Mouse (Mus musculus) testis, adult 2 months (tissue): ENCODE results near the gene Kazn. TPM values are rescaled to one million over a fixed set of nuclear protein-coding genes. Genes with fewer than 3 reads are reported as not detected.

Source experiments
- H3K27ac ChIP-seq: fragments of 200-500 bp; 2 replicates; pipeline ENCODE4 v1.5.1; 2012; ENCODE audit warnings: low read depth, low read length; ENCODE audit not compliant: control insufficient read depth, insufficient read depth
- H3K27me3 ChIP-seq: fragments of 200-500 bp; 2 replicates; pipeline ENCODE4 v1.6.1; 2012; ENCODE audit warnings: mild to moderate bottlenecking, low read length, moderate library complexity; ENCODE audit not compliant: control insufficient read depth, insufficient read depth
- H3K36me3 ChIP-seq: fragments of 200-500 bp; 2 replicates; pipeline ENCODE4 v1.6.1; 2012; ENCODE audit warnings: mild to moderate bottlenecking, low read length; ENCODE audit not compliant: control insufficient read depth, insufficient read depth
- H3K4me1 ChIP-seq: fragments of 200-500 bp; 2 replicates; pipeline ENCODE4 v1.6.1; 2012; ENCODE audit warnings: low read length; ENCODE audit not compliant: control insufficient read depth, insufficient read depth
- H3K4me3 ChIP-seq: fragments of 200-500 bp; 2 replicates; pipeline ENCODE4 v1.5.1; 2012; ENCODE audit warnings: low read depth, mild to moderate bottlenecking, low read length, moderate library complexity, mixed read lengths; ENCODE audit not compliant: control insufficient read depth
- CTCF ChIP-seq: fragments of 200-500 bp; IDR thresholded peaks from 2 replicates; pipeline ENCODE4 v1.5.1; 2012; ENCODE audit warnings: low read depth, mild to moderate bottlenecking, inconsistent platforms, low read length, moderate library complexity; ENCODE audit not compliant: control insufficient read depth, insufficient read depth, insufficient replicate concordance
- POLR2A ChIP-seq: fragments of 200-500 bp; IDR thresholded peaks from 2 replicates; pipeline ENCODE4 v1.6.1; 2012; ENCODE audit warnings: low read depth, mild to moderate bottlenecking, inconsistent platforms, low read length, moderate library complexity; ENCODE audit not compliant: control insufficient read depth
- polyA plus RNA-seq: library from polyadenylated mRNA; depleted of rRNA; stranded (reverse); fragments of >200 nt; gene quantifications from 2 replicates; pipeline ENCODE4 v1.2.3, GENCODE M21; 2012

Gene Kazn
- polyA plus RNA-seq, 1 experiment: 9.6 TPM

- peaks cover 5% of the 10 kb centered on the region for H3K4me1 ChIP-seq
- no peaks in the 10 kb centered on the region for H3K36me3 ChIP-seq
- TF ChIP-seq CTCF (no peak), POLR2A (no peak)
Measured at GRCm38 (mm10) chr4:142250054-142250453, 10.9 kb upstream of the Kazn start.

GRCm38 (mm10) chr4:142249401-142249800 is 10.2 kb upstream of the Kazn start:
- TF ChIP-seq CTCF: peak; percentile 59
- TF ChIP-seq POLR2A: no peak
- Histone ChIP-seq H3K27ac (no peak overlapping the region), H3K4me3 (no peak overlapping the region), H3K27me3 (no peaks in the 10 kb centered on the region), H3K36me3 (no peaks in the 10 kb centered on the region), H3K4me1 (peaks cover 5% of the 10 kb centered on the region)

More at GRCm38 (mm10) chr4:142250054-142250453, 10.9 kb upstream of the Kazn start:
- no peaks in the 10 kb centered on the region for H3K27me3 ChIP-seq
- H3K4me3 ChIP-seq: no peak overlapping the region
- H3K27ac ChIP-seq: no peak overlapping the region

- Histone ChIP-seq H3K27ac (no peak overlapping the region), H3K4me1 (peaks cover 2% of the 10 kb centered on the region), H3K27me3 (no peaks in the 10 kb centered on the region), H3K4me3 (no peak overlapping the region), H3K36me3 (no peaks in the 10 kb centered on the region)
- TF ChIP-seq POLR2A (no peak), CTCF (peak; percentile 96)
Measured at GRCm38 (mm10) chr4:142248426-142248825, 9.2 kb upstream of the Kazn start.

- Histone ChIP-seq H3K27me3 (no peaks in the 10 kb centered on the region), H3K36me3 (no peaks in the 10 kb centered on the region), H3K4me3 (no peak overlapping the region), H3K27ac (no peak overlapping the region), H3K4me1 (no peaks in the 10 kb centered on the region; the same call in none of the 2 replicates)
- TF ChIP-seq POLR2A (no peak), CTCF (no peak)
Measured at GRCm38 (mm10) chr4:142246698-142247097, 7.5 kb upstream of the Kazn start.

GRCm38 (mm10) chr4:142244641-142245040 is 5.4 kb upstream of the Kazn start:
- H3K4me3 ChIP-seq: no peak overlapping the region
- H3K4me1 ChIP-seq: no peaks in the 10 kb centered on the region
- no peaks in the 10 kb centered on the region for H3K36me3 ChIP-seq
- no peaks in the 10 kb centered on the region for H3K27me3 ChIP-seq
- TF ChIP-seq POLR2A (no peak), CTCF (no peak)
- H3K27ac ChIP-seq: no peak overlapping the region

- no peaks in the 10 kb centered on the region for H3K36me3 ChIP-seq
- peaks cover 10% of the 10 kb centered on the region for H3K4me1 ChIP-seq
- TF ChIP-seq CTCF: no peak
- no peak for TF ChIP-seq POLR2A
Measured at GRCm38 (mm10) chr4:142242750-142243383, 3.7 kb upstream of the Kazn start.

DNA sequence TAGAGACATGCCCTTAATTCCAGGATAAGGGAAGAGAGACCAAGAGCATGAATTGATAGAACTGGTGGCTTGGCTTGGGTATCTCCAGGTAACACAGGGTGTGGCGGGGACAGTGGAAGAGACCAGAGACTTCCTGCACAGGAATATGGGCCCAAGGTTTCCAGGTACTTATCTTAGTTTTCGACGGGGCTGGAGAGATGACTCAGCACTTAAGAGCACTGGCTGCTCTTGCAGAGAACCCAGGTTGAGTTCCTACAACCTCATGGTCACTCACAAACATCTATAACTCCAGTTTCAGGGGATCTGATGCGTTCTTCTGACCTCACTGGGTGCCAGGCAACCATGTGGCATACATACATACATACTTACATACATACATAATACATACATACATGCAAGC is 3.0 kb upstream of the Kazn start:
- TF ChIP-seq POLR2A: no peak
- no peak for TF ChIP-seq CTCF
- no peak overlapping the region for H3K27ac ChIP-seq
- no peak overlapping the region for H3K4me3 ChIP-seq
- no peaks in the 10 kb centered on the region for H3K36me3 ChIP-seq
- H3K4me1 ChIP-seq: peaks cover 10% of the 10 kb centered on the region
- H3K27me3 ChIP-seq: no peaks in the 10 kb centered on the region

More at GRCm38 (mm10) chr4:142242750-142243383, 3.7 kb upstream of the Kazn start:
- Histone ChIP-seq H3K27ac (no peak overlapping the region), H3K27me3 (no peaks in the 10 kb centered on the region), H3K4me3 (no peak overlapping the region)
